Mouse (Mus musculus) lung, embryonic 16.5 days (tissue): ENCODE results near the gene Frmd4b. TPM values are rescaled to one million over a fixed set of nuclear protein-coding genes. Genes with fewer than 3 reads are reported as not detected.

Experiments used
- ATAC-seq: fragments of 200-750 bp; cut with Nextera tagmentation; 2 replicates; pipeline ENCODE4 v1.8.0; 2017; ENCODE audit warnings: low read depth, mild to moderate bottlenecking, moderate library complexity
- H3K27ac ChIP-seq: fragments of 300-500 bp; sonication (generic); 2 replicates; pipeline ENCODE4 v1.5.1; 2014; ENCODE audit warnings: mild to moderate bottlenecking, control low read depth, low read length
- H3K27me3 ChIP-seq: fragments of 300-500 bp; sonication (generic); 2 replicates; pipeline ENCODE4 v1.6.1; 2014; ENCODE audit warnings: low read depth, low read length, mixed read lengths; ENCODE audit not compliant: control insufficient read depth, insufficient read depth
- H3K36me3 ChIP-seq: fragments of 300-500 bp; sonication (generic); 2 replicates; pipeline ENCODE4 v1.6.1; 2014; ENCODE audit warnings: low read length; ENCODE audit not compliant: control insufficient read depth, insufficient read depth
- H3K4me1 ChIP-seq: fragments of 300-500 bp; sonication (generic); replicated peaks from 2 replicates; pipeline ENCODE4 v1.6.1; 2014; ENCODE audit warnings: low read length, mixed read lengths; ENCODE audit not compliant: control insufficient read depth, insufficient read depth
- H3K4me2 ChIP-seq: fragments of 300-500 bp; sonication (generic); 2 replicates; pipeline ENCODE4 v1.6.1; 2014; ENCODE audit warnings: low read depth, low read length, control low read depth
- H3K4me3 ChIP-seq: fragments of 300-500 bp; sonication (generic); 2 replicates; pipeline ENCODE4 v1.5.1; 2014; ENCODE audit warnings: mild to moderate bottlenecking, low read length, control low read depth
- H3K9ac ChIP-seq: fragments of 300-500 bp; sonication (generic); 2 replicates; pipeline ENCODE4 v1.6.1; 2014; ENCODE audit warnings: low read length, control low read depth
- H3K9me3 ChIP-seq: fragments of 300-500 bp; sonication (generic); 2 replicates; pipeline ENCODE4 v1.6.1; 2016; ENCODE audit warnings: low read length; ENCODE audit not compliant: control insufficient read depth
- WGBS: fragments of 180-500 bp; shearing (Covaris S2); extraction: QIAGEN DNeasy Blood & Tissue Kit; methylation state at CpG from one replicate; pipeline ENCODE4 v1.1.7; 2014; 5-methylcytosine and 5-hydroxymethylcytosine counted together
- polyA plus RNA-seq: library from polyadenylated mRNA; unstranded; fragments of >200 nt; fragmentation: Nextera tagmentation; extraction: Ambion mirVana; gene quantifications from 2 replicates; pipeline ENCODE4 v1.2.1, GENCODE M21; 2015

Frmd4b gene
- polyA plus RNA-seq, 1 experiment from 2014 or later, result 17.9 TPM

DNA sequence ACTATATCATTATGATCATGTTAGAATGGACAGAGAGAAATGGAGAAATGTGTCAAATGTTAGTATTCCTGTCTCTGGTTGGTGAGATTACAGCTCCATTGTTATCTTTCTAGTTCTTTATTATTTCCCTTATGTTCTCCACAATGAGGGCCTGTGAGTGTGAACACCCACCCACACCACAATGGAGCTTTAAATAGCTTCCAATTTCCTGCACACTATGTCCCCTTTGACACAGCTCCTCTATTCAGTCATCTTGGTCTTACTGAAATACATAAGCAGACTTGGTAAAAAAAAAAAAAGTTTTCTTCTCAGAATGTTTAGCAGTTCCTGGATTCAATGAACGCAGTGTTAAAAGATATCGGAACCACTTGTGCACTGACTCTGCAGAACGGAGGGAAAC, 326.7 kb downstream of the Frmd4b start:
- H3K4me3 ChIP-seq, result no peak overlapping the region
- no peak overlapping the region for H3K27ac ChIP-seq
- H3K9me3 ChIP-seq, result no peaks in the 10 kb centered on the region
- whole genome bisulfite sequencing, result 45% methylated on average over 3 of the region's 3 CpGs
- no peak for ATAC-seq
- no peak overlapping the region for H3K4me2 ChIP-seq
- no peaks in the 10 kb centered on the region for H3K27me3 ChIP-seq
- no peak overlapping the region for H3K9ac ChIP-seq
- H3K4me1 ChIP-seq, result peaks cover 38% of the 10 kb centered on the region
- H3K36me3 ChIP-seq, result peaks cover 5% of the 10 kb centered on the region

DNA sequence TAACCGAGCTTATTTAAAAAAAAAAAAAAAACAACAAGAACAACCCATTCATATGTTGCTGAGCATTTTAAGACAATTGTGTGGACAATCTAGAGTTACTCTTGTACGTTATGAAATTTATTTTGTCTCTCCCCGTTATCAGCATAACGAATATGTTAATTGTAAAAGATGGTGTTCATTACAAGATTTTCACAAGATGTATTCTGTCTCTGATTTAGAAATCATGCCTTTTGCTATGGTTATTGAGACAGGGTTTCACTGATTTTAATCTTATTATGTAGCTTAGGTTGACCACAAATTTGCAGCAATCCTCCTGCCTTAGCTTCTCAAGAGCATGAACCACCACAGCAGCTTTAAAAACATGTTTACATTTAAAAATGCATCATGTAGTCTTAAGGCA, 327.5 kb downstream of the Frmd4b start:
- H3K4me1 ChIP-seq, result peaks cover 38% of the 10 kb centered on the region
- H3K27ac ChIP-seq, result no peak overlapping the region
- no peaks in the 10 kb centered on the region for H3K27me3 ChIP-seq
- H3K9ac ChIP-seq, result no peak overlapping the region
- H3K9me3 ChIP-seq, result no peaks in the 10 kb centered on the region
- no peak overlapping the region for H3K4me3 ChIP-seq
- H3K36me3 ChIP-seq, result peaks cover 2% of the 10 kb centered on the region; the same call in 1 of the 2 replicates
- H3K4me2 ChIP-seq, result no peak overlapping the region
- WGBS, result 84% methylated on average over 4 of the region's 4 CpGs
- ATAC-seq, result no peak

DNA sequence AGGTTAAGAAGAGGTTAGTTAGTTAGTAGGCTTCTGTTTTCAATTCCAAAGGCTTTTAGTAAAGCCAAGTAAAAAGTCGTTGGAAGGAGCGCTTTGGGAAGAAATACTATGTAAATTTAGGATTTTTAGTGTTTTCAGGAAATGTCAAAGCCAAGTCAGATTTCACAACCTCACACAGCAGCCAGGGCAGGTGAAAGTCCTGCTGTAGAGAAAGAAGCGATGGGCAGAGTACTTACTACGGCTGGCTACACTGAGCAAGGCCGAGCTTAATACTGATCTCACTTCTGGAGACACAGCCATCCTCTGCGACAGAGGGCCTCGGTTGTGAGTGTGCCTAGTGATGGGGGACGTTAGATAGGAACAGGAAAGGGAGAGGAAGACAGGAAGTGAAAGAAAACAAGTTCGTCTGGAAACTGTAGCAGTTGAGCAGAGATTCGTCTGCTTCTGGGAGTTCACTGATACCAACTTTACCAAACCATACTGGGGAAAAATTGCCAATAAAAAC, 328.0 kb downstream of the Frmd4b start:
- whole genome bisulfite sequencing, result 44% methylated on average over 10 of the region's 10 CpGs

DNA sequence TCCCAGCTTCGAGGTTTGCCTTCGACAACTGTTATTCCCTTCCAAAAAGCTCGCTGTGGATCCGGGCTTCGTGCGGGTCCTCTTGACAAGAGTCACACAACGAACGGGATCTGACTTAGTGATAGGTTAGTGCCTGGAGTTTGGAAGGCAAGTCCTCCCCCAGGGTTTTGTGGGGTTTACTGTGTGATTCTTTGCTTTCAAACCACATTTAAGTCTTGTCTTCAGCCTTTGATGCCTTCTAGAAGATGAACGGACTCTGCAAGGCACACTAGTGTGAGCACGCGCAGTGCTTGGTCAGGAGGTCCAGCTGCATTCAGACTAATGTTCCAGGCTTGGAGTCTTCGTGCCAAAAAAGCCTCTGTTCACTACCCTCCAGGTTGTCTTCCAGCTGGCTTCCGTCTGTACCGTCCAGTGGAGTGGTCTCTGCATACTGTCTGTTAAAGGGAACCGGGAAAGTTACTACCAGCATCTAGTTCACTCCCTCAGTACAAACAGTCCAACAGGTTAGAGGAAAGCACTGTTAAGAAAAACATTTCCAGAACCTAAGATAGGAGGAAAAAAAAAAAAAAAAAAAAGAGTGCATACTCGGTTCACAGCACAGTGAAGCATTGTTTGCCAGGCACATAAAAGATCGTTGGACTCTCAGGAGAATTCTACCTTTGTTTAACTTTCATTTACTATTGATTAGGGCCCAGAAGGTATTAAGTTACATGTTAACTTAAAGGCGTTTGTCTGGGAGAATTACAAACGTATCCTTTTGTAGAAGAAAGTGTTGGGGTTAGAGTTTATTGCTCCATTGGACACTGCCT, 329.1 kb downstream of the Frmd4b start:
- no peaks in the 10 kb centered on the region for H3K9me3 ChIP-seq
- peak overlapping the region; percentile 59; the same call in 1 of the 2 replicates for H3K27ac ChIP-seq
- WGBS, result 59% methylated on average over 19 of the region's 19 CpGs
- no peak overlapping the region for H3K9ac ChIP-seq
- peaks cover 23% of the 10 kb centered on the region for H3K4me1 ChIP-seq
- ATAC-seq, result peak; percentile 54; the same call in 1 of the 2 replicates
- H3K27me3 ChIP-seq, result no peaks in the 10 kb centered on the region
- peaks cover 2% of the 10 kb centered on the region; the same call in 1 of the 2 replicates for H3K36me3 ChIP-seq
- no peak overlapping the region for H3K4me2 ChIP-seq
- no peak overlapping the region for H3K4me3 ChIP-seq

More for the DNA sequence above, 328.0 kb downstream of the Frmd4b start:
- peaks cover 34% of the 10 kb centered on the region for H3K4me1 ChIP-seq
- no peak for ATAC-seq
- no peak overlapping the region for H3K4me2 ChIP-seq
- 0 out of 2 replicates have a peak overlapping the region, but pooled peaks have one; percentile 5 for H3K27ac ChIP-seq
- H3K27me3 ChIP-seq, result no peaks in the 10 kb centered on the region
- no peak overlapping the region for H3K4me3 ChIP-seq
- no peaks in the 10 kb centered on the region for H3K9me3 ChIP-seq
- H3K9ac ChIP-seq, result no peak overlapping the region
- H3K36me3 ChIP-seq, result peaks cover 2% of the 10 kb centered on the region; the same call in 1 of the 2 replicates

DNA sequence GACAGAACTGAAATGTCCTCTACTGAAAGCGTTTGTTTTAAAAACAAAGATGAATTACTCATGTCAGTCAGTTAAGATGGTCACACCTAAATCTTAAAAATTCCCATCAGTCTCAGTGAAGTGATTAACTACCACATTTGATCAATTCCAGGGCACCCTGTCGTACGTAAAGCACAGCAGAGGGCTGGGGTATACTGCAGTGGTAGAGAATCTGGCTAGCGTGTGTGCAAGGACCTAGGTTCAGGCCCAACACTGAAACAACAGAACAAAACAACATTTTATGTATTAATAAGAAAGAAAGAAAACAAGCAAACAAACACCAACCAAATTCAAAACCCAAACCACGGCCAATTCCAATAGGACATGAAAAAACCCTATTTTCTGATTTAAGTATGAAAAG, 331.0 kb downstream of the Frmd4b start:
- Histone ChIP-seq H3K27ac (no peak overlapping the region), H3K9ac (no peak overlapping the region), H3K4me3 (no peak overlapping the region), H3K9me3 (no peaks in the 10 kb centered on the region), H3K27me3 (no peaks in the 10 kb centered on the region), H3K4me2 (no peak overlapping the region), H3K4me1 (peaks cover 16% of the 10 kb centered on the region), H3K36me3 (peaks cover 2% of the 10 kb centered on the region; the same call in 1 of the 2 replicates)
- ATAC-seq, result no peak
- 89% methylated on average over 5 of the region's 5 CpGs for WGBS

DNA sequence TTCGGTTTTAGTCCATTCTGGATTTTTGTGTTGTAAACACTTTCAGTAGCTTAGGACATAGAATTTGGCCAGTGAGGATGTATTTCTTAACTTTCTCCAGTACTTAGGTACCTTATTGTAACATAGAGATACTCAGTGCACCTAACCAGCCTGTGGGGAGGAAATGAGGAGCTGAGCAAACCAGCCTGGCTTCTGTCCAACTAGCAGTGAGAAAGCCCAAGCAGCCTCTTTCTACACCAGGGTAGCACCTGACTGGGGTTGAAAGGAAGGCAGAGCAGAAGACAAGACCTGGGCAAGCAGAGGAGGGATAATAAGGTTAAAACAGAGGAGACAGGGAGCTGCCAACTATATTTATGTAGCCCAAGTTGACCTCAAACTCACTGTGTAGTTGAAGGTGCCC, 333.7 kb downstream of the Frmd4b start:
- peaks cover 12% of the 10 kb centered on the region for H3K4me1 ChIP-seq
- no peak for ATAC-seq
- no peaks in the 10 kb centered on the region for H3K9me3 ChIP-seq
- H3K9ac ChIP-seq, result no peak overlapping the region
- no peaks in the 10 kb centered on the region for H3K27me3 ChIP-seq
- H3K27ac ChIP-seq, result no peak overlapping the region
- no peak overlapping the region for H3K4me2 ChIP-seq
- H3K36me3 ChIP-seq, result peaks cover 2% of the 10 kb centered on the region; the same call in 1 of the 2 replicates
- no peak overlapping the region for H3K4me3 ChIP-seq
- 91% methylated on average over 1 of the region's 1 CpGs for WGBS

DNA sequence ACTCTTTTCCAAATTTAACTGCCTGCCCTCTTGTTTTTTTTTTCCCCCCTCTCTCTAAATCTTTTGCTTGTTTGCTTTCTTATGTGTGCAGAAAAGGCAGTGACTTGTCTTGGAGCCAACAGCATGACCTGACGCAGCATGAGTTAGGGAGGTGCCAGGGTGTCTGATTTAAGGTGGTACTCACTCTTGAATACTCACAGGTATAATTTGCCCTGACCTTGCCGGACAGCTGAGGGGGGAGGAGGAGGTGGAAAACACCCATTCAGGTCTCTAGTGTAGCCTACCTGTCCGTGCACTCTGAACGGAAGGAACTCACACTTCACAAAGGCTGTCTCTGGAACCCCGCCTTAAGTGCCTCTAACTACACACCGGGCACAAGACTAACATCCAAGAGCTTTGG, 338.5 kb downstream of the Frmd4b start:
- H3K4me2 ChIP-seq, result no peak overlapping the region
- 42% methylated on average over 6 of the region's 6 CpGs for WGBS

DNA sequence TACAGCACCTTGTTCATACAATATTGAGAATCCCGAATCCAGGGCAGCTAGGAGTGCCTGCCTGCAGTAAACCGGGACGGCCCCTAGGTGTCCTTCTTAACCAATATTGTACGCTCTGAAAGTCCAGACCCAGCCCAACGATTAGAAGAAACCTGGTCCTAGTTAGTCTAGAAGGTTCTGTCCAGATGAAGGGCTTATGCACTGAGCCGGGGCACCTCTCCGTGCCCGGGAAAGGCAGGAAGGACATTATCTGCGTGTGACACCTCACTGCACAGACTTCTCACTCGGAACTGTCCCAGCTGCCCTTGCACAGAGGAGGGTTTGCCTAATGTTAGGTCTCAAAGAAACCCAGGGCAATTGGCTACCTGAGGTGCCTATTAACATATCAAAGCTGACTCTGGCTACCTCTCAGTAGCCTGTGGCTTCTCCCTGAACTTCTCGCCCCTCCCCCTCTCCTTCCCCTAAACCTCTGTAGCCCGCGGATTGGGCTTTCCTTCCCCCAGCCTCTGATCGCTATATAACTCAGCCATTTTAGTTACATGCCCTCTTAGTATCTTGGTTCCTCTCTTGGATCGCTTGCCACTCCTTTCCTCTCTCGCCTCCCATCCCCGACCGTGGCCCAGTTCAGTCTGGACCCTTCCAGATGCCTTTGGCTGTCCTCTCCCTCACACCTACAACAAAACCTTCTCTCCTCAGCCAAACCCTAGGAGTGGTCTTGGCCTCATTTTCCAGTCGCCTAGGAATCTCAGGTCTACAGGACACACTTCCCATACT, 339.1 kb downstream of the Frmd4b start:
- ATAC-seq, result peak; percentile 74
- no peaks in the 10 kb centered on the region for H3K9me3 ChIP-seq
- WGBS, result 4% methylated on average over 19 of the region's 19 CpGs
- H3K9ac ChIP-seq, result peak overlapping the region; percentile 52
- no peaks in the 10 kb centered on the region for H3K36me3 ChIP-seq
- peak overlapping the region; percentile 43 for H3K27ac ChIP-seq
- H3K4me3 ChIP-seq, result peak overlapping the region; percentile 33
- peak overlapping the region; percentile 58 for H3K4me2 ChIP-seq
- peaks cover 12% of the 10 kb centered on the region for H3K4me1 ChIP-seq
- no peaks in the 10 kb centered on the region for H3K27me3 ChIP-seq

More for the DNA sequence above, 338.5 kb downstream of the Frmd4b start:
- Histone ChIP-seq H3K27me3 (no peaks in the 10 kb centered on the region), H3K4me3 (no peak overlapping the region), H3K9me3 (no peaks in the 10 kb centered on the region), H3K4me1 (peaks cover 12% of the 10 kb centered on the region), H3K27ac (peak overlapping the region; percentile 32), H3K9ac (no peak overlapping the region), H3K36me3 (no peaks in the 10 kb centered on the region)
- ATAC-seq, result no peak

DNA sequence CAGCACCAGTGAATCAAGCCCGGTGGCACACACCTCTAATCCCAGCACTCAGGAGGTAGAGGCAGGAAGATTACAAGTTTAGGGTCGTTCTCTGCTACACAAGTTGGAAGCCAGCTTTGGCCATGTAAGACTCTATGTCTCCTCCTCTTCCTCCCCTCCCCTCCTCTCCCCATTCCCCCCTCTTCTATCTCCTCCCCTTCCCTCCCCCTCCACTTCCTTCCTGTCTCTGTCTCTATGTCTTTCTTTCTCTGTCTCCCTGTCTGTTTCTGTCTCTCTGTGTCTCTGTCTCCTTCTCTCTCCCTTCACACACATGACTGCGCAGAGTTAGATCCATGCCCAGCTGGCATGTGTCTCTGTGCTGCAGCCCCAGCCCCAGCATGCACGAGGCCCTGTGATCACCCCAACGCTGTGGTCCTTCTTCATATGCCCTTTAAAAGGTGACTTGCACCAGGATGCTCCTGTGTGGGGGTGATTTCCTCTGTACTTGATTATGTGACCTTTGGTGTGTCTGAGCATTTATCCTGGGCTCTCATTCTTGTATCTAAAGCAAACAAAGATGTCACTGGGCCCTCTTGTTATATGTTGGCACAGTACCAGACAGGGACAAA, 340.3 kb downstream of the Frmd4b start:
- Histone ChIP-seq H3K4me1 (peaks cover 12% of the 10 kb centered on the region), H3K36me3 (no peaks in the 10 kb centered on the region), H3K4me3 (no peak overlapping the region), H3K27me3 (no peaks in the 10 kb centered on the region), H3K9ac (no peak overlapping the region), H3K9me3 (no peaks in the 10 kb centered on the region), H3K27ac (no peak overlapping the region), H3K4me2 (no peak overlapping the region)
- no peak for ATAC-seq
- WGBS, result 54% methylated on average over 5 of the region's 5 CpGs
